Mouse (Mus musculus): Measurements from ENCODE around the gene Actr3.
A peak's percentile ranks its signal among the peaks of the same experiment; 100 is the strongest.
"Not testable (repeated sequence)": the region's sequence is repeated elsewhere in the genome, so short reads cannot be mapped to it uniquely, and the experiment has no call there.

Actr3 gene

GRCm38 (mm10) chr1:125437927-125438326 lies 2.4 kb upstream of the Actr3 start:
- DNase-seq, result no peak

GRCm38 (mm10) chr1:125437161-125437560 lies 1.6 kb upstream of the Actr3 start:
- no peak for DNase-seq

GRCm38 (mm10) chr1:125435018-125435368 lies 534 bp downstream of the Actr3 start:
- no peak for DNase-seq

GRCm38 (mm10) chr1:125434485-125435001 lies 984 bp downstream of the Actr3 start:
- peak; percentile 34 for DNase-seq

- DNase-seq, result no peak
Measured at GRCm38 (mm10) chr1:125431286-125431685, 4.2 kb downstream of the Actr3 start.

- DNase-seq, result no peak
Measured at GRCm38 (mm10) chr1:125430737-125431136, 4.8 kb downstream of the Actr3 start.

- DNase-seq, result no peak
Measured at GRCm38 (mm10) chr1:125429984-125430383, 5.5 kb downstream of the Actr3 start.

GRCm38 (mm10) chr1:125428315-125428714 lies 7.2 kb downstream of the Actr3 start:
- no peak for DNase-seq

GRCm38 (mm10) chr1:125426387-125427045 lies 9.0 kb downstream of the Actr3 start:
- DNase-seq, result no peak

GRCm38 (mm10) chr1:125419906-125420305 lies 15.6 kb downstream of the Actr3 start:
- no peak for DNase-seq

GRCm38 (mm10) chr1:125418732-125419131 lies 16.8 kb downstream of the Actr3 start:
- DNase-seq, result no peak

GRCm38 (mm10) chr1:125407220-125407619 lies 28.3 kb downstream of the Actr3 start:
- DNase-seq, result no peak

- DNase-seq, result no peak
Measured at GRCm38 (mm10) chr1:125395391-125395790, 40.1 kb downstream of the Actr3 start.

- DNase-seq, result not testable (repeated sequence)
Measured at GRCm38 (mm10) chr1:125393324-125393723, 42.2 kb downstream of the Actr3 start.

GRCm38 (mm10) chr1:125390065-125390754 lies 45.3 kb downstream of the Actr3 start:
- DNase-seq, result not testable (repeated sequence)

- DNase-seq, result not testable (repeated sequence)
Measured at GRCm38 (mm10) chr1:125389634-125390033, 45.9 kb downstream of the Actr3 start.

GRCm38 (mm10) chr1:125388370-125388769 lies 47.2 kb downstream of the Actr3 start:
- DNase-seq, result no peak

GRCm38 (mm10) chr1:125386217-125386616 lies 49.3 kb downstream of the Actr3 start:
- DNase-seq, result no peak

- DNase-seq, result no peak
Measured at GRCm38 (mm10) chr1:125382622-125383021, 52.9 kb downstream of the Actr3 start.

GRCm38 (mm10) chr1:125378889-125379288 lies 56.6 kb downstream of the Actr3 start:
- DNase-seq, result no peak

GRCm38 (mm10) chr1:125372855-125373254 lies 62.7 kb downstream of the Actr3 start:
- peak; percentile 18 for DNase-seq

GRCm38 (mm10) chr1:125370779-125371178 lies 64.7 kb downstream of the Actr3 start:
- DNase-seq, result peak; percentile 35

- no peak for DNase-seq
Measured at GRCm38 (mm10) chr1:125365576-125365975, 70.0 kb downstream of the Actr3 start.

- no peak for DNase-seq
Measured at GRCm38 (mm10) chr1:125351416-125352037, 84.0 kb downstream of the Actr3 start.

Data from right cerebral cortex, postnatal 4 days (tissue).